Mouse (Mus musculus) liver, adult 2 months (tissue): ENCODE measurements around the gene Gck. TPM values are rescaled to one million over a fixed set of nuclear protein-coding genes. Genes with fewer than 3 reads are reported as not detected.

Experiments used
- DNase-seq: peaks from one replicate; pipeline ENCODE4 v3.0.0-alpha.2; 2011; ENCODE audit warnings: low read depth, low spot score; ENCODE audit errors: extremely low read depth
- H3K27ac ChIP-seq: fragments of 200-500 bp; replicated peaks from 2 replicates; pipeline ENCODE4 v1.5.1; 2012; ENCODE audit warnings: low read depth, mild to moderate bottlenecking, control low read depth, inconsistent platforms, low read length; ENCODE audit not compliant: insufficient read depth
- H3K27me3 ChIP-seq: fragments of 200-500 bp; 2 replicates; pipeline ENCODE4 v1.6.1; 2012; ENCODE audit warnings: mild to moderate bottlenecking, moderate library complexity, low read length, inconsistent platforms; ENCODE audit not compliant: control insufficient read depth, insufficient read depth
- H3K36me3 ChIP-seq: fragments of 200-500 bp; 2 replicates; pipeline ENCODE4 v1.6.1; 2012; ENCODE audit warnings: low read length, inconsistent platforms; ENCODE audit not compliant: control insufficient read depth, insufficient read depth
- H3K4me1 ChIP-seq: fragments of 200-500 bp; 2 replicates; pipeline ENCODE4 v1.6.1; 2011; ENCODE audit warnings: low read length; ENCODE audit not compliant: control insufficient read depth, insufficient read depth
- H3K4me3 ChIP-seq: fragments of 200-500 bp; 2 replicates; pipeline ENCODE4 v1.5.1; 2011; ENCODE audit warnings: low read depth, mild to moderate bottlenecking, control low read depth, low read length, moderate library complexity; ENCODE audit not compliant: insufficient read depth
- H3K79me2 ChIP-seq: fragments of 200-500 bp; 2 replicates; pipeline ENCODE4 v1.6.1; 2012; ENCODE audit warnings: inconsistent platforms, mild to moderate bottlenecking, low read length, moderate library complexity; ENCODE audit not compliant: control insufficient read depth, insufficient read depth
- H3K9ac ChIP-seq: fragments of 200-500 bp; 2 replicates; pipeline ENCODE4 v1.6.1; 2012; ENCODE audit warnings: low read depth, mild to moderate bottlenecking, control low read depth, inconsistent platforms, low read length
- CTCF ChIP-seq: fragments of 200-500 bp; IDR thresholded peaks from 2 replicates; pipeline ENCODE4 v1.5.1; 2011; ENCODE audit warnings: low read depth, low read length, control low read depth
- POLR2A ChIP-seq: fragments of 200-500 bp; IDR thresholded peaks from 2 replicates; pipeline ENCODE4 v1.6.1; 2011; ENCODE audit warnings: low read length, control low read depth; ENCODE audit not compliant: insufficient read depth; ENCODE audit errors: extremely low read depth
- WGBS: fragments of 180-500 bp; shearing (Covaris S2); methylation state at CpG from one replicate; pipeline ENCODE4 v1.1.7; 2018; 5-methylcytosine and 5-hydroxymethylcytosine counted together
- polyA plus RNA-seq: library from polyadenylated mRNA; depleted of rRNA; stranded (reverse); fragments of >200 nt; gene quantifications from 2 replicates; pipeline ENCODE4 v1.2.3, GENCODE M21; 2012
- total RNA-seq: library from RNA; depleted of rRNA; stranded (reverse); fragments of >200 nt; gene quantifications from 2 replicates; pipeline ENCODE4 v1.2.3, GENCODE M21; 2014

The Gck gene
- total and polyA plus RNA-seq, 2 experiments: 69.5 to 112 TPM

- TF ChIP-seq CTCF (no peak), POLR2A (no peak)
- 0 out of 2 replicates have a peak, but pooled peaks cover under 1% of the 10 kb centered on the region for H3K4me1 ChIP-seq
- DNase-seq: no peak
- H3K79me2 ChIP-seq: no peaks in the 10 kb centered on the region
- H3K27me3 ChIP-seq: no peaks in the 10 kb centered on the region
- 80% methylated on average over 10 of the region's 10 CpGs for WGBS
- peaks cover 46% of the 10 kb centered on the region for H3K36me3 ChIP-seq
- H3K9ac ChIP-seq: no peak overlapping the region
- no peak overlapping the region for H3K27ac ChIP-seq
- H3K4me3 ChIP-seq: no peak overlapping the region
These were observed 43.9 kb downstream of the Gck start for GRCm38 (mm10) chr11:5905778-5906518.

DNA sequence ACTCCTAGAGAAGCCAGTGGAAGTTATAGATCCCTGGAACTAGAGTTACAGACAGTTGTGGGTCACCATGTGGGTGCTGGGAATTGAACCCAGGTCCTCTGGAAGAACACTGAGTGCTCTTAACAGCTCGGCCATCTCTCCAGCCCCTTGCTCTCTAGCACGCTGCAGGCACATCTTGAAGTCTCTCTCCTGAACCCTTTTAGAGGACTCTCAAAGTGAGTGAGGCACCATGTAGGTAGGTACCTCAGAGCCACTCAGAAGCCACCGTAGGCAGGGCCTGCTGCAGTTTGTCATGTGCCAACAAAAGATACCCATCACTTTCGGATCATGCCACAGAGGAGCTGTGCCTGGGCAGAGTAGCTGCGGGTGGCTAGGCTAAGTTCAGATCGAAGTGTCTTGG lies 45.0 kb downstream of the Gck start:
- TF ChIP-seq CTCF: no peak
- TF ChIP-seq POLR2A: no peak
- peaks cover 42% of the 10 kb centered on the region for H3K36me3 ChIP-seq
- no peaks in the 10 kb centered on the region for H3K79me2 ChIP-seq
- H3K27me3 ChIP-seq: no peaks in the 10 kb centered on the region
- no peak overlapping the region for H3K27ac ChIP-seq
- no peak overlapping the region for H3K9ac ChIP-seq
- no peaks in the 10 kb centered on the region for H3K4me1 ChIP-seq
- DNase-seq: no peak
- WGBS: 94% methylated on average over 6 of the region's 6 CpGs
- H3K4me3 ChIP-seq: no peak overlapping the region

DNA sequence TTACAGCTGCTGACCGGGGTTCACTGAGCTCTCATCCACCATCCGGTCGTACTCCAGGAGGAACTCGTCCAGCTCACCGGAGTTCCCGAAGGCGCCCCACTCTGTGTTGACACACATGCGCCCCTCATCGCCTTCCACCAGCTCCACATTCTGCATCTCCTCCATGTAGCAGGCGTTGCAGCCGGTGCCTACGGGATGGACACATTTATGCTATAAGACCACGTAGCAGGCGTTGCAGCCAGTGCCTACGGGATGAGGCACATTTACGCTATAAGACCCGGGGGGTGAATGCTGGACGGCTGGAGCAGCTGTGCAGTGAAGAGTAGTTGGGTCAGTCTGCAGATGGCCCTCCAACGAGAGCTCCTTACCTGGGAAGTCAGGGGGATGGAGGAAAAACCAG lies 45.5 kb downstream of the Gck start:
- DNase-seq: no peak
- no peak overlapping the region for H3K4me3 ChIP-seq
- no peaks in the 10 kb centered on the region for H3K79me2 ChIP-seq
- WGBS: 94% methylated on average over 19 of the region's 19 CpGs
- H3K9ac ChIP-seq: no peak overlapping the region
- H3K4me1 ChIP-seq: no peaks in the 10 kb centered on the region
- TF ChIP-seq CTCF (no peak), POLR2A (no peak)
- no peaks in the 10 kb centered on the region for H3K27me3 ChIP-seq
- no peak overlapping the region for H3K27ac ChIP-seq
- H3K36me3 ChIP-seq: peaks cover 42% of the 10 kb centered on the region

- H3K9ac ChIP-seq: no peak overlapping the region
- H3K27ac ChIP-seq: no peak overlapping the region
- DNase-seq: no peak
- H3K4me3 ChIP-seq: no peak overlapping the region
- H3K79me2 ChIP-seq: no peaks in the 10 kb centered on the region
- WGBS: 79% methylated on average over 2 of the region's 2 CpGs
- TF ChIP-seq POLR2A (no peak), CTCF (no peak)
- H3K36me3 ChIP-seq: peaks cover 39% of the 10 kb centered on the region
- H3K4me1 ChIP-seq: no peaks in the 10 kb centered on the region
- no peaks in the 10 kb centered on the region for H3K27me3 ChIP-seq
These were observed 46.0 kb downstream of the Gck start for GRCm38 (mm10) chr11:5903844-5904243.

DNA sequence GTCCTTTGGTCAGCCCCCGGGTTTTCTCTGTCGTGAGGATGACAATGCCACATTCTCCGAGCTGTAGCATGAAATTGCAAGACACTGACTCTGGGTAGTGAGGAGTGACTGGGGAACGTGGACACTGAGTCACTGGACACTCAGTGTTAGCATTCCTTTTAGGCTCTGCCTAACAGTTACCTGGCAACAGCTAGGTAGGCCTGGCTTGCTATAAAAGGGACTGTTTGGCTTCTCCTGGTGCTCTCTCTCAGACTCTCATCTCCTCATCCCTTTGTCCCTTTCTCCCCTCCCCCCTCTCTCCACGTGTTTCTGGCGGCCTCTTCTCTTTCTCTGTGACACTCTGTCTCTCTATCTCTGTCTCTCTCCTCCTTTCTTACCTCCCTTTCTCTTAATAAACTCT lies 47.5 kb downstream of the Gck start:
- no peak for TF ChIP-seq POLR2A
- TF ChIP-seq CTCF: no peak
- Histone ChIP-seq H3K4me1 (no peaks in the 10 kb centered on the region), H3K79me2 (no peaks in the 10 kb centered on the region), H3K27ac (no peak overlapping the region), H3K4me3 (no peak overlapping the region), H3K27me3 (no peaks in the 10 kb centered on the region), H3K9ac (no peak overlapping the region), H3K36me3 (peaks cover 27% of the 10 kb centered on the region)
- no peak for DNase-seq
- 61% methylated on average over 6 of the region's 6 CpGs for WGBS

DNA sequence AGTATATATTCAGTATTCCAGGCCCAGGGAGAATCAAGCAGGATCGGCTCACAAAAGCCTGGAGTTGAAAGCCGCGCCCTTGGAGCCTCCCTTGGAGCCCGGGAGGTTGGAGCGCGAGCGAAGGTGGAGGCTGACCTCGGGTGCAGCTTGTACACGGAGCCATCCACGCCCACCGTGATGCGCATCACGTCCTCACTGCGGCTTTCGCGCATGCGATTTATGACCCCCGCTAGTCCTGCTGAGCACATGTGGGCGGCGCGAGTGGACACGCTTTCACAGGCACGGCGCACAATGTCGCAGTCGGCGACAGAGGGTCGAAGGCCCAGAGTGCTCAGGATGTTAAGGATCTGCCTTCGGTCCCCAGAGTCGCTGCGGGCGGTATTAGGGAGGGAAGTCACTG lies 47.9 kb downstream of the Gck start:
- Histone ChIP-seq H3K4me1 (no peaks in the 10 kb centered on the region), H3K27me3 (no peaks in the 10 kb centered on the region), H3K79me2 (no peaks in the 10 kb centered on the region), H3K27ac (no peak overlapping the region), H3K9ac (no peak overlapping the region), H3K4me3 (no peak overlapping the region), H3K36me3 (peaks cover 23% of the 10 kb centered on the region)
- WGBS: 66% methylated on average over 32 of the region's 32 CpGs
- TF ChIP-seq POLR2A (no peak), CTCF (no peak)
- DNase-seq: no peak
